Mouse (Mus musculus): ENCODE results near the gene Smarcd1.

DNA sequence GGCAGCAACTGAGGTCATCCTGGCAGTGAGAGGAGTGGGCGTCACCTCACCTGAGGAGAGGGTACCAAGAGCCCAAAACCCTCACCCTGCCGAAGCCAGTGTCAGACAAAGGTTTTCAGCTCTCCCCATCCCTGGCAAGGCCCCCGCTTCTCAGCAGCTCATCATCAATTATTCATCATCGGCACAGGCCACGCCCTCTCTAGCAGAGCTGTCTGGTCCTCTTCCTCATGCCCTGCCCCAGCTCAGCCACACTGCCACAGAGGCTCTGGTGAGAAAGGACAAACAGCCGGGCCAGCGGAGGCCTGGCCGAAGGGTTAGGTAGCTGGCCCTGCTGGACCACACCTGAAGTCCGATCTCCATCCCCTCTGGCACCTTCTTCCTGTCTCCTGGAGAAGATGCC is 10.0 kb upstream of the Smarcd1 start:
- TF ChIP-seq CTCF (IDR thresholded peaks at IDR 0.05; ENCODE audit: control insufficient read depth, insufficient read depth, insufficient read length) (no peak), MAX (IDR thresholded peaks at IDR 0.05) (no peak), FOSL1 (IDR thresholded peaks at IDR 0.05; ENCODE audit: insufficient read depth, low read length, poor library complexity, severe bottlenecking) (no peak)
